In the genomic region with DNA sequence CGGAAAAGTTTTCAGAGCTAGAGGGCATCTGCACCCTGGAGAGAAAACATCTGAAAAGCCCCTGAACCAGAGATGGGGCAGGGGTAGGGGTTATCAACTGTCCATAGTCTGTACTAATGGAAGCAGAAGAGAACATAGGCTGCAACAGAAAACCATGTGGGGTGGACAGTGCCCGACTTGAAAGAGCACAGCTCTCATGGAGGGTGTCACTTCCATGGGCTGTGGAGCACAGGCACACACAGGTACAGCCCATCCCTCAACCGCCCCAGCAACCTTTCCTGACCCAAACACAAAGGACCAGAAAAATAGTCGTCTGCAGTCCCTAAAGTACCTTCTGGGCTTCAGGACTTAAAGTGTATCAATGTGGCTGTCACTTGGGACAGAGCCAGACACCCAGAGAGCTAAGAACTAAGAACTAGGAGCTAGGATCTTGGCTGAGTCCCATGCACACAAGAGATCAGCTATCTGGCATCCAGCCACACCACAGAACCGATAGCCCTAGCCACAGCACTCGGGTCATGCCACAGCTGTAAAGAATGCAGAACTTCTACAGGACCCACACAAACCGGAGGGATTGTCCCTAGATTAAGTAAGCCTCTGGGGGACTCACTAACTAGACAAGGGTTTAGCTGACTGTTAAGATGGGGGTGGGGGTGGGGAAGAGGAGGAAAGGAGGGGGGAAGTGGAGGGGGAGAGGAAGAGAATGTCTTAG, we compare ENCODE assay signal across 10 mouse cellular contexts. TPM values are rescaled to one million over a fixed set of nuclear protein-coding genes. Genes with fewer than 3 reads are reported as not detected.
DNase-seq lines count a peak whose midpoint lies in the region; ATAC-seq lines count a peak whose summit lies in the region.
"Had no signal": no experiment of that assay in that cellular context is flagged by ENCODE, and none has a peak within 500 bp of the region (broad histone marks: within the 10 kb centered on the region; RNA-seq: fewer than 3 reads in every experiment).

No protein-coding gene starts in this region.

- H3K27ac ChIP-seq in heart, embryonic 16.5 days (ENCODE audit: low read length) = no peak overlapping the region
- no peak overlapping the region for H3K27ac ChIP-seq in lung, embryonic 16.5 days (ENCODE audit: low read length)
- H3K27ac ChIP-seq: limb, embryonic 15.5 days had no signal

- no peak overlapping the region for H3K4me2 ChIP-seq in heart, embryonic 16.5 days (ENCODE audit: low read depth, low read length)
- no peak overlapping the region for H3K4me2 ChIP-seq in lung, embryonic 16.5 days (ENCODE audit: low read depth, low read length)
- H3K4me2 ChIP-seq: limb, embryonic 15.5 days had no signal

- 50% methylated on average over 7 of the region's 7 CpGs for WGBS in heart, embryonic 16.5 days
- WGBS in lung, embryonic 16.5 days = 46% methylated on average over 7 of the region's 7 CpGs

- no peak overlapping the region for H3K4me3 ChIP-seq in heart, embryonic 16.5 days (ENCODE audit: low read length)
- no peak overlapping the region for H3K4me3 ChIP-seq in lung, embryonic 16.5 days (ENCODE audit: low read length)
- H3K4me3 ChIP-seq: erythroblast, embryonic 14.5 days; limb, embryonic 15.5 days had no signal

- 0 out of 2 replicates have a peak, but pooled peaks have one; percentile 23 for ATAC-seq in heart, embryonic 16.5 days (replicated peaks; ENCODE audit: extremely low read depth, insufficient read depth, low FRiP score)
- ATAC-seq in lung, embryonic 16.5 days (ENCODE audit: low read depth) = peak; percentile 53

- peaks cover 9% of the 10 kb centered on the region for H3K4me1 ChIP-seq in heart, embryonic 16.5 days (ENCODE audit: control insufficient read depth, insufficient read depth, low read length)
- H3K4me1 ChIP-seq in lung, embryonic 16.5 days (replicated peaks; ENCODE audit: control insufficient read depth, insufficient read depth, low read length) = peaks cover 12% of the 10 kb centered on the region

- H3K9ac ChIP-seq in heart, embryonic 16.5 days (ENCODE audit: low read length) = no peak overlapping the region
- no peak overlapping the region for H3K9ac ChIP-seq in lung, embryonic 16.5 days (ENCODE audit: low read length)
- H3K9ac ChIP-seq: limb, embryonic 15.5 days had no signal

- DNase-seq in cerebellum, postnatal 10 days = peak; percentile 43 to 54
- DNase-seq in cerebellum, postnatal 25 days = no peak
- peak; percentile 77 for DNase-seq in ovary, adult 18-20 months (ENCODE audit: low spot score)
- DNase-seq in ovary, postnatal 10 days (ENCODE audit: low spot score) = no peak
- no peak for DNase-seq in embryo, embryonic 9.5 days (ENCODE audit: extremely low spot score)
- no peak for DNase-seq in thymus, postnatal 10 days (ENCODE audit: low spot score in 2 of 2)

- H3K9me3 ChIP-seq in heart, embryonic 16.5 days (replicated peaks; ENCODE audit: control insufficient read depth, low read length) = peaks cover 3% of the 10 kb centered on the region
- H3K9me3 ChIP-seq in lung, embryonic 16.5 days (ENCODE audit: control insufficient read depth, low read length) = no peaks in the 10 kb centered on the region
- H3K9me3 ChIP-seq: limb, embryonic 15.5 days had no signal

- no peaks in the 10 kb centered on the region for H3K27me3 ChIP-seq in heart, embryonic 16.5 days (ENCODE audit: control insufficient read depth, insufficient read depth, low read length)
- H3K27me3 ChIP-seq in lung, embryonic 16.5 days (ENCODE audit: control insufficient read depth, insufficient read depth, low read depth, low read length) = no peaks in the 10 kb centered on the region
- H3K27me3 ChIP-seq: limb, embryonic 15.5 days had no signal

- peaks cover 5% of the 10 kb centered on the region for H3K36me3 ChIP-seq in heart, embryonic 16.5 days (ENCODE audit: control insufficient read depth, insufficient read depth)
- H3K36me3 ChIP-seq in lung, embryonic 16.5 days (ENCODE audit: control insufficient read depth, insufficient read depth, low read length) = peaks cover 5% of the 10 kb centered on the region

RNA-seq across cellular contexts. Expression of a gene that starts 38.0 kb away (rescaled TPM):
- 4.1 and 4.5 TPM in 2 replicates for polyA plus RNA-seq in heart, embryonic 16.5 days (2015; fragmentation: Nextera tagmentation; extraction: Ambion mirVana)
- polyA plus RNA-seq in lung, embryonic 16.5 days (2015; fragmentation: Nextera tagmentation; extraction: Ambion mirVana) = 9.8 and 10.5 TPM in 2 replicates

Comparison
In these comparisons a context has a peak if more than half of its experiments do, and no peak if none do; other contexts are left out.
1. DNase-seq: peak in cerebellum, postnatal 10 days (2 of 2) and ovary, adult 18-20 months (single experiment); none in cerebellum, postnatal 25 days (0 of 2), ovary, postnatal 10 days (single experiment), embryo, embryonic 9.5 days (single experiment) and thymus, postnatal 10 days (0 of 2).